Mouse (Mus musculus): Measurements from ENCODE around the gene Gm26938.

Gene Gm26938

GRCm38 (mm10) chr5:139792966-139793337 is 33.3 kb downstream of the Gm26938 start:
- DNase-seq: no peak

GRCm38 (mm10) chr5:139792159-139792775 is 33.9 kb downstream of the Gm26938 start:
- no peak for DNase-seq

- peak; percentile 95 to 96 for DNase-seq
These were observed 34.7 kb downstream of the Gm26938 start, which contains the start of gene Mafk for GRCm38 (mm10) chr5:139791227-139792158. Mafk (plus strand) TSS chr5:139791513.

- no peak for DNase-seq
These were observed 36.7 kb downstream of the Gm26938 start for GRCm38 (mm10) chr5:139789466-139789865.

- no peak for DNase-seq
These were observed 44.8 kb downstream of the Gm26938 start for GRCm38 (mm10) chr5:139781406-139781805.

- DNase-seq: peak; percentile 60 to 72
These were observed 49.2 kb downstream of the Gm26938 start for GRCm38 (mm10) chr5:139776966-139777365.

GRCm38 (mm10) chr5:139775216-139775926 is 50.8 kb downstream of the Gm26938 start, which contains the start of gene Ints1:
Ints1 (minus strand) TSS chr5:139775674.
- peak; percentile 89 to 93 for DNase-seq

GRCm38 (mm10) chr5:139768216-139768615 is 58.0 kb downstream of the Gm26938 start:
- no peak for DNase-seq

- DNase-seq: no peak
These were observed 61.9 kb downstream of the Gm26938 start for GRCm38 (mm10) chr5:139764296-139764695.

- DNase-seq: no peak
These were observed 68.1 kb downstream of the Gm26938 start for GRCm38 (mm10) chr5:139758096-139758495.

Data from thymus, adult 18-20 months (tissue).